Mouse (Mus musculus): ENCODE data around the gene Ch25h.

Gene Ch25h

GRCm38 (mm10) chr19:34474991-34475971 is at the start of gene Ch25h:
Gene Ch25h (minus strand): TSS chr19:34475164.
- peak; percentile 67 for DNase-seq (ENCODE audit: low read depth, low spot score)

- DNase-seq (ENCODE audit: low read depth, low spot score) = peak; percentile 28
Observed at GRCm38 (mm10) chr19:34524646-34525045, 49.7 kb upstream of the Ch25h start.

GRCm38 (mm10) chr19:34523106-34523725 is 48.3 kb upstream of the Ch25h start:
- no peak for DNase-seq (ENCODE audit: low read depth, low spot score)

GRCm38 (mm10) chr19:34521978-34522377 is 47.0 kb upstream of the Ch25h start:
- no peak for DNase-seq (ENCODE audit: low read depth, low spot score)

GRCm38 (mm10) chr19:34521361-34521760 is 46.4 kb upstream of the Ch25h start:
- no peak for DNase-seq (ENCODE audit: low read depth, low spot score)

- DNase-seq (ENCODE audit: low read depth, low spot score) = no peak
Observed at GRCm38 (mm10) chr19:34520051-34520450, 45.1 kb upstream of the Ch25h start.

- DNase-seq (ENCODE audit: low read depth, low spot score) = no peak
Observed at GRCm38 (mm10) chr19:34519646-34520045, 44.7 kb upstream of the Ch25h start.

GRCm38 (mm10) chr19:34518786-34519185 is 43.8 kb upstream of the Ch25h start:
- DNase-seq (ENCODE audit: low read depth, low spot score) = no peak

- DNase-seq (ENCODE audit: low read depth, low spot score) = no peak
Observed at GRCm38 (mm10) chr19:34517812-34518594, 43.0 kb upstream of the Ch25h start.

GRCm38 (mm10) chr19:34517197-34517596 is 42.2 kb upstream of the Ch25h start:
- no peak for DNase-seq (ENCODE audit: low read depth, low spot score)

- no peak for DNase-seq (ENCODE audit: low read depth, low spot score)
Observed at GRCm38 (mm10) chr19:34516346-34516745, 41.4 kb upstream of the Ch25h start.

- DNase-seq (ENCODE audit: low read depth, low spot score) = no peak
Observed at GRCm38 (mm10) chr19:34515681-34516080, 40.7 kb upstream of the Ch25h start.

GRCm38 (mm10) chr19:34511528-34511927 is 36.6 kb upstream of the Ch25h start:
- no peak for DNase-seq (ENCODE audit: low read depth, low spot score)

- peak; percentile 71 for DNase-seq (ENCODE audit: low read depth, low spot score)
Observed at GRCm38 (mm10) chr19:34510717-34511116, 35.8 kb upstream of the Ch25h start.

GRCm38 (mm10) chr19:34505161-34505721 is 30.3 kb upstream of the Ch25h start:
- DNase-seq (ENCODE audit: low read depth, low spot score) = peak; percentile 74

- DNase-seq (ENCODE audit: low read depth, low spot score) = peak; percentile 91
Observed at GRCm38 (mm10) chr19:34500763-34501162, 25.8 kb upstream of the Ch25h start.

- no peak for DNase-seq (ENCODE audit: low read depth, low spot score)
Observed at GRCm38 (mm10) chr19:34496353-34496752, 21.4 kb upstream of the Ch25h start.

GRCm38 (mm10) chr19:34493859-34494258 is 18.9 kb upstream of the Ch25h start:
- DNase-seq (ENCODE audit: low read depth, low spot score) = no peak

GRCm38 (mm10) chr19:34483547-34483946 is 8.6 kb upstream of the Ch25h start:
- peak; percentile 83 for DNase-seq (ENCODE audit: low read depth, low spot score)

- DNase-seq (ENCODE audit: low read depth, low spot score) = peak; percentile 61
Observed at GRCm38 (mm10) chr19:34474228-34474990, 555 bp downstream of the Ch25h start.

GRCm38 (mm10) chr19:34471703-34472102 is 3.3 kb downstream of the Ch25h start:
- no peak for DNase-seq (ENCODE audit: low read depth, low spot score)

Data from CD4-positive, CD25-positive, alpha-beta regulatory T cell, adult 2 months (primary cell).